Mouse (Mus musculus) heart, embryonic 12.5 days (tissue): ENCODE data around the gene Cfap73. TPM values are rescaled to one million over a fixed set of nuclear protein-coding genes. Genes with fewer than 3 reads are reported as not detected.

Experiments used
- ATAC-seq: fragments of 200-750 bp; cut with Nextera tagmentation; 2 replicates; pipeline ENCODE4 v1.8.0; 2017; ENCODE audit warnings: moderate TSS enrichment, moderate library complexity; ENCODE audit not compliant: insufficient number of reproducible peaks, low FRiP score
- H3K27ac ChIP-seq: fragments of 300-500 bp; sonication (generic); 2 replicates; pipeline ENCODE4 v1.5.1; 2016; ENCODE audit warnings: mild to moderate bottlenecking, moderate library complexity; ENCODE audit not compliant: poor library complexity, severe bottlenecking
- H3K27me3 ChIP-seq: fragments of 300-500 bp; sonication (generic); replicated peaks from 2 replicates; pipeline ENCODE4 v1.6.1; 2016; ENCODE audit warnings: mild to moderate bottlenecking, moderate library complexity
- H3K36me3 ChIP-seq: fragments of 300-500 bp; sonication (generic); 2 replicates; pipeline ENCODE4 v1.6.1; 2016; ENCODE audit warnings: mild to moderate bottlenecking, moderate library complexity
- H3K4me1 ChIP-seq: fragments of 300-500 bp; sonication (generic); replicated peaks from 2 replicates; pipeline ENCODE4 v1.6.1; 2016; ENCODE audit warnings: mild to moderate bottlenecking
- H3K4me2 ChIP-seq: fragments of 300-500 bp; sonication (generic); 2 replicates; pipeline ENCODE4 v1.6.1; 2016; ENCODE audit warnings: mild to moderate bottlenecking, moderate library complexity
- H3K4me3 ChIP-seq: fragments of 300-500 bp; sonication (generic); 2 replicates; pipeline ENCODE4 v1.5.1; 2016; ENCODE audit warnings: mild to moderate bottlenecking
- H3K9ac ChIP-seq: fragments of 300-500 bp; sonication (generic); 2 replicates; pipeline ENCODE4 v1.6.1; 2016; ENCODE audit warnings: mild to moderate bottlenecking, moderate library complexity
- H3K9me3 ChIP-seq: fragments of 300-500 bp; sonication (generic); replicated peaks from 2 replicates; pipeline ENCODE4 v1.6.1; 2016; ENCODE audit warnings: mild to moderate bottlenecking, moderate library complexity
- WGBS: fragments of 180-500 bp; shearing (Covaris S2); methylation state at CpG from one replicate; pipeline ENCODE4 v1.1.7; 2016; 5-methylcytosine and 5-hydroxymethylcytosine counted together
- polyA plus RNA-seq: library from polyadenylated mRNA; unstranded; fragments of >200 nt; fragmentation: Nextera tagmentation; extraction: Ambion mirVana; gene quantifications from 2 replicates; pipeline ENCODE4 v1.2.1, GENCODE M21; 2016

The Cfap73 gene
- polyA plus RNA-seq, 1 experiment from 2014 or later = not detected

- peaks cover 66% of the 10 kb centered on the region for H3K36me3 ChIP-seq
- H3K27me3 ChIP-seq = peaks cover 13% of the 10 kb centered on the region
- H3K9ac ChIP-seq = no peak overlapping the region
- no peak overlapping the region for H3K27ac ChIP-seq
- no peak overlapping the region for H3K4me3 ChIP-seq
- WGBS = 34% methylated on average over 19 of the region's 19 CpGs
- H3K4me2 ChIP-seq = no peak overlapping the region
- no peak for ATAC-seq
- H3K4me1 ChIP-seq = peaks cover 25% of the 10 kb centered on the region
- H3K9me3 ChIP-seq = no peaks in the 10 kb centered on the region
Observed at GRCm38 (mm10) chr5:120626399-120626798, 7.6 kb downstream of the Cfap73 start.

DNA sequence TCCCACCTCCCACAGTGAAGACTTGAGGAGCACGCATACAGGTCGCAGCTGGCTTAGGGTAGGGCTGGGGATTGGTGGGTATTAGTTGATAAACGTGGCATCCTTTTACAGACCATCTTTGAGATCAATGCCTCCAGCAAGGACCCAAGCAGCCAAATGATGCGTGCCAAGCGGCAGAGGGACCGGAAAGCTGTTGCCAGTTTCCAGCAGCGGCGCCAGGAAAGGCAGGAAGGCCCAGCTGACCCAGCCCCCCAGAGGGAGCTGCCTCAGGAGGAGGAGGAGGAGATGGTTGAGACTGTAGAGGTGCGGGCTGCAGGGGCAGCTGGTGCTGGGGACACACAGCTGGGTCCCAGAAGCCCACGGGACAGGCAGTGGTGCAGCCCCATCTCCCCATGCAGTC, 9.6 kb downstream of the Cfap73 start:
- Histone ChIP-seq H3K4me3 (no peak overlapping the region), H3K4me1 (peaks cover 23% of the 10 kb centered on the region), H3K4me2 (no peak overlapping the region), H3K9ac (no peak overlapping the region), H3K27me3 (0 out of 2 replicates have a peak, but pooled peaks cover 2% of the 10 kb centered on the region), H3K9me3 (no peaks in the 10 kb centered on the region), H3K27ac (no peak overlapping the region), H3K36me3 (peaks cover 86% of the 10 kb centered on the region)
- ATAC-seq = no peak
- 90% methylated on average over 10 of the region's 10 CpGs for WGBS

GRCm38 (mm10) chr5:120622198-120622851, 11.7 kb downstream of the Cfap73 start:
- WGBS = 75% methylated on average over 5 of the region's 5 CpGs
- Histone ChIP-seq H3K27me3 (no peaks in the 10 kb centered on the region), H3K9me3 (no peaks in the 10 kb centered on the region), H3K27ac (no peak overlapping the region), H3K36me3 (peaks cover 97% of the 10 kb centered on the region), H3K4me1 (peaks cover 11% of the 10 kb centered on the region), H3K4me3 (no peak overlapping the region), H3K4me2 (no peak overlapping the region), H3K9ac (0 out of 2 replicates have a peak overlapping the region, but pooled peaks have one; percentile 1)
- ATAC-seq = no peak

GRCm38 (mm10) chr5:120621846-120622197, 12.2 kb downstream of the Cfap73 start:
- Histone ChIP-seq H3K4me2 (no peak overlapping the region), H3K27me3 (no peaks in the 10 kb centered on the region), H3K27ac (no peak overlapping the region), H3K36me3 (peaks cover 97% of the 10 kb centered on the region), H3K4me3 (no peak overlapping the region), H3K9me3 (no peaks in the 10 kb centered on the region), H3K9ac (0 out of 2 replicates have a peak overlapping the region, but pooled peaks have one; percentile 1), H3K4me1 (peaks cover 11% of the 10 kb centered on the region)
- 92% methylated on average over 10 of the region's 10 CpGs for WGBS
- ATAC-seq = no peak

- no peaks in the 10 kb centered on the region for H3K9me3 ChIP-seq
- H3K27me3 ChIP-seq = no peaks in the 10 kb centered on the region
- H3K36me3 ChIP-seq = peaks cover 95% of the 10 kb centered on the region
- H3K4me2 ChIP-seq = no peak overlapping the region
- H3K4me1 ChIP-seq = peaks cover 11% of the 10 kb centered on the region
- H3K4me3 ChIP-seq = no peak overlapping the region
- 85% methylated on average over 23 of the region's 23 CpGs for WGBS
- H3K9ac ChIP-seq = no peak overlapping the region
- no peak for ATAC-seq
- no peak overlapping the region for H3K27ac ChIP-seq
Observed at GRCm38 (mm10) chr5:120621078-120621765, 12.8 kb downstream of the Cfap73 start.

GRCm38 (mm10) chr5:120620375-120621077, 13.5 kb downstream of the Cfap73 start:
- Histone ChIP-seq H3K27me3 (no peaks in the 10 kb centered on the region), H3K4me2 (no peak overlapping the region), H3K9ac (no peak overlapping the region), H3K9me3 (peaks cover 5% of the 10 kb centered on the region; the same call in 1 of the 2 replicates), H3K27ac (no peak overlapping the region), H3K4me3 (no peak overlapping the region), H3K4me1 (peaks cover 11% of the 10 kb centered on the region), H3K36me3 (peaks cover 95% of the 10 kb centered on the region)
- no peak for ATAC-seq
- WGBS = 70% methylated on average over 18 of the region's 18 CpGs

GRCm38 (mm10) chr5:120619201-120619600, 14.8 kb downstream of the Cfap73 start:
- no peak overlapping the region for H3K27ac ChIP-seq
- H3K4me2 ChIP-seq = no peak overlapping the region
- peaks cover 89% of the 10 kb centered on the region for H3K36me3 ChIP-seq
- H3K9ac ChIP-seq = no peak overlapping the region
- peaks cover 5% of the 10 kb centered on the region; the same call in 1 of the 2 replicates for H3K9me3 ChIP-seq
- ATAC-seq = no peak
- peaks cover 11% of the 10 kb centered on the region for H3K4me1 ChIP-seq
- no peak overlapping the region for H3K4me3 ChIP-seq
- no peaks in the 10 kb centered on the region for H3K27me3 ChIP-seq
- 17% methylated on average over 5 of the region's 5 CpGs for WGBS

- Histone ChIP-seq H3K9ac (no peak overlapping the region), H3K36me3 (peaks cover 84% of the 10 kb centered on the region), H3K4me2 (no peak overlapping the region), H3K4me1 (peaks cover 15% of the 10 kb centered on the region), H3K4me3 (no peak overlapping the region), H3K9me3 (peaks cover 5% of the 10 kb centered on the region; the same call in 1 of the 2 replicates), H3K27ac (no peak overlapping the region), H3K27me3 (no peaks in the 10 kb centered on the region)
- ATAC-seq = no peak
- 82% methylated on average over 12 of the region's 12 CpGs for WGBS
Observed at GRCm38 (mm10) chr5:120618778-120619177, 15.3 kb downstream of the Cfap73 start.

- Histone ChIP-seq H3K27me3 (no peaks in the 10 kb centered on the region), H3K4me1 (peaks cover 18% of the 10 kb centered on the region), H3K9ac (no peak overlapping the region), H3K4me2 (no peak overlapping the region), H3K9me3 (peaks cover 5% of the 10 kb centered on the region; the same call in 1 of the 2 replicates), H3K36me3 (peaks cover 59% of the 10 kb centered on the region), H3K27ac (no peak overlapping the region), H3K4me3 (no peak overlapping the region)
- 96% methylated on average over 4 of the region's 4 CpGs for WGBS
- no peak for ATAC-seq
Observed at GRCm38 (mm10) chr5:120615903-120616302, 18.1 kb downstream of the Cfap73 start.

DNA sequence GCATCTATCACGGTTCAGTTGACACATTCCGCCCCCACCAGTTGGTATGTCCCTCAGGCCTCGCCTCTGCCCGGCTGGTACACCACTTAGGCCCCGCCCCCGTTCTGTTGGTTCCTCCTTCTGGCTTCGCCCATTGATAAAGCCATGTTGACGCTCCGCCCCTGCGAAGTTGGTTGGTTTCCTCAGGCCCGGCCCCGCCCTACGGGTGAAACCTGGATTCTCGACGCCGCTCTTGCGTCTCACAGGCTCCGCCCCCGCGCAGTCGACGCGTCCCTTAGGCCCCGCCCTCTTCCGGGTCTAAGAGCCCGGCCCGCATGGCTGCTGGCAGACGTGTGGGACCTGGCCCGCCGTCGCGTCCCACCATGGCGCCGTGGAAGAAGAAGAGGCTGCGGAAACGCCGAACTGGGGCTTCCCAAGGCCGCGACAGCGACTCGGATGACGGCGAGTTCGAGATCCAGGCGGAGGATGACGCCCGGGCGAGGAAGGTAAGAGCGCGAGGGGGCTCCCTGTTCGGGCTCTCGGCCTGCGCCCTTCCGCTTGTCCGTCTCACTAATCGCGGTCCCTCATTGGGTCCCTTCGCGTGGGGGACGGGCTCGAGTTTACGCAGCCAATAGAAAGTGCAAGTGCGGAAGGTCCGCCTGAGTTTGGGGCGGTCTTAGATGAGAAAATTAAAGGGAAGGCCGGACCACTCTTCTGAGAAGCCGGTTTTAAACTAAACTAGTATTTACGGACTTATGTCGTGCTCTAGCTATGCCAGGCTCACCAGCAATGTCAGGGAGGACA, 21.0 kb downstream of the Cfap73 start:
- Histone ChIP-seq H3K36me3 (peaks cover 39% of the 10 kb centered on the region), H3K27ac (peak overlapping the region; percentile 69), H3K9me3 (peaks cover 5% of the 10 kb centered on the region; the same call in 1 of the 2 replicates), H3K27me3 (no peaks in the 10 kb centered on the region), H3K4me2 (peak overlapping the region; percentile 95), H3K4me3 (peak overlapping the region; percentile 69), H3K9ac (peak overlapping the region; percentile 82), H3K4me1 (peaks cover 18% of the 10 kb centered on the region)
- whole genome bisulfite sequencing = under 1% methylated on average over 65 of the region's 69 CpGs
- ATAC-seq = peak; percentile 94
